Mouse (Mus musculus) kidney, embryonic 16.5 days (tissue): ENCODE data around the gene Abhd12. TPM values are rescaled to one million over a fixed set of nuclear protein-coding genes. Genes with fewer than 3 reads are reported as not detected.

Source experiments
- ATAC-seq: fragments of 200-750 bp; cut with Nextera tagmentation; 2 replicates; pipeline ENCODE4 v1.8.0; 2017; ENCODE audit warnings: moderate TSS enrichment; ENCODE audit not compliant: low FRiP score, low TSS enrichment
- H3K27ac ChIP-seq: fragments of 300-500 bp; sonication (generic); 2 replicates; pipeline ENCODE4 v1.5.1; 2014; ENCODE audit warnings: low read length
- H3K27me3 ChIP-seq: fragments of 300-500 bp; sonication (generic); 2 replicates; pipeline ENCODE4 v1.6.1; 2014; ENCODE audit warnings: low read length, control low read depth, mixed read lengths; ENCODE audit not compliant: insufficient read depth
- H3K36me3 ChIP-seq: fragments of 300-500 bp; sonication (generic); 2 replicates; pipeline ENCODE4 v1.6.1; 2014; ENCODE audit warnings: low read length, control low read depth, mixed read lengths; ENCODE audit not compliant: insufficient read depth
- H3K4me1 ChIP-seq: fragments of 300-500 bp; sonication (generic); 2 replicates; pipeline ENCODE4 v1.6.1; 2014; ENCODE audit warnings: low read length, control low read depth, mixed read lengths; ENCODE audit not compliant: insufficient read depth
- H3K4me2 ChIP-seq: fragments of 300-500 bp; sonication (generic); replicated peaks from 2 replicates; pipeline ENCODE4 v1.6.1; 2014; ENCODE audit warnings: low read depth, low read length
- H3K4me3 ChIP-seq: fragments of 300-500 bp; sonication (generic); 2 replicates; pipeline ENCODE4 v1.5.1; 2014; ENCODE audit warnings: mild to moderate bottlenecking, low read length
- H3K9ac ChIP-seq: fragments of 300-500 bp; sonication (generic); replicated peaks from 2 replicates; pipeline ENCODE4 v1.6.1; 2014; ENCODE audit warnings: low read length
- H3K9me3 ChIP-seq: fragments of 300-500 bp; sonication (generic); 2 replicates; pipeline ENCODE4 v1.6.1; 2016; ENCODE audit warnings: low read length, control low read depth
- WGBS: fragments of 180-500 bp; shearing (Covaris S2); extraction: QIAGEN DNeasy Blood & Tissue Kit; methylation state at CpG from one replicate; pipeline ENCODE4 v1.1.7; 2014; 5-methylcytosine and 5-hydroxymethylcytosine counted together
- polyA plus RNA-seq: library from polyadenylated mRNA; unstranded; fragments of >200 nt; fragmentation: Nextera tagmentation; extraction: Ambion mirVana; gene quantifications from 2 replicates; pipeline ENCODE4 v1.2.1, GENCODE M21; 2015

Abhd12 gene
- polyA plus RNA-seq, 1 experiment from 2014 or later = 74.1 TPM

GRCm38 (mm10) chr2:150826426-150826825 is 78.1 kb downstream of the Abhd12 start:
- H3K4me3 ChIP-seq = no peak overlapping the region
- no peak overlapping the region for H3K4me2 ChIP-seq
- H3K27ac ChIP-seq = no peak overlapping the region
- H3K36me3 ChIP-seq = peaks cover 72% of the 10 kb centered on the region
- no peak overlapping the region for H3K9ac ChIP-seq
- no peak for ATAC-seq
- H3K27me3 ChIP-seq = no peaks in the 10 kb centered on the region
- no peaks in the 10 kb centered on the region for H3K9me3 ChIP-seq
- 88% methylated on average over 3 of the region's 3 CpGs for WGBS
- no peaks in the 10 kb centered on the region for H3K4me1 ChIP-seq

DNA sequence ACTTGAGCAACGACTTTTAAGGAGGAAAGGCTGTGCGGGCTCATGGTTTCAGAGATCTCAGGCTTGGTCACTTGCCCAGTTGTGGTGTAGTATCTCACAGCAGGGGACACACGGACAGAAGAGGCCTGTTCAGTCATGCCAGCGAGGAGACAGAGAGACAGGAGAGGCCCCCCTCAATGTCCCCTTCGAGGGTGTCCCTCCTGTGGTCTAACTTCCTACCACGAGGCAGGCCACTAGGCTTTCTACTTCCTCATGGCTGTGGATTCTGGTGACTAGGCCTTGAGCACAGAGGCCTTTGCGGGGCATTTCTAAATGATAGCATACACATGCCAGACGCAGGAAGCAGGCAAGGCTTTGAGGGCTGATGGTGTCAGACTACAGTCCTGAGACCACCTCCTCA is 81.6 kb downstream of the Abhd12 start:
- Histone ChIP-seq H3K9ac (no peak overlapping the region), H3K4me2 (no peak overlapping the region), H3K9me3 (no peaks in the 10 kb centered on the region), H3K36me3 (peaks cover 68% of the 10 kb centered on the region), H3K27me3 (no peaks in the 10 kb centered on the region), H3K27ac (no peak overlapping the region), H3K4me1 (no peaks in the 10 kb centered on the region), H3K4me3 (no peak overlapping the region)
- ATAC-seq = no peak
- 88% methylated on average over 8 of the region's 8 CpGs for WGBS

DNA sequence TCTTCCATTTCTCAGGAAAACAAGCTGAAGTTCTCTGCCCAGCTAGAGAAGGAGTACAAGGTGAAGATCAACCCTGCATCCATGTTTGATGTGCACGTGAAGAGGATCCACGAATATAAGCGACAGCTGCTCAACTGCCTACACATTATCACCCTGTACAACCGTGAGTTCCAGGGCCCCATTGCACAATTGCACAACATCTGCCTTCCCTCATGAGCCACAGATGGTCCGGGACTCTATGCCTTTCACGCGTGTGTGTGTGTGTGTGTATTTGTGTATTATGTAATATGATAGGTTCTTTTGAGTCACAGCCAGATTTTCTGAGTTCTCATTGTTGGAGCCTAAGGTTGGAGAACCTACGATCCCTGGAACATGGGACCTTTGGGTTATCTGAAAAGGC is 83.8 kb downstream of the Abhd12 start:
- Histone ChIP-seq H3K27me3 (no peaks in the 10 kb centered on the region), H3K4me2 (no peak overlapping the region), H3K36me3 (peaks cover 77% of the 10 kb centered on the region), H3K9me3 (no peaks in the 10 kb centered on the region), H3K27ac (no peak overlapping the region), H3K4me3 (no peak overlapping the region), H3K9ac (no peak overlapping the region), H3K4me1 (no peaks in the 10 kb centered on the region)
- 93% methylated on average over 8 of the region's 8 CpGs for WGBS
- ATAC-seq = no peak

DNA sequence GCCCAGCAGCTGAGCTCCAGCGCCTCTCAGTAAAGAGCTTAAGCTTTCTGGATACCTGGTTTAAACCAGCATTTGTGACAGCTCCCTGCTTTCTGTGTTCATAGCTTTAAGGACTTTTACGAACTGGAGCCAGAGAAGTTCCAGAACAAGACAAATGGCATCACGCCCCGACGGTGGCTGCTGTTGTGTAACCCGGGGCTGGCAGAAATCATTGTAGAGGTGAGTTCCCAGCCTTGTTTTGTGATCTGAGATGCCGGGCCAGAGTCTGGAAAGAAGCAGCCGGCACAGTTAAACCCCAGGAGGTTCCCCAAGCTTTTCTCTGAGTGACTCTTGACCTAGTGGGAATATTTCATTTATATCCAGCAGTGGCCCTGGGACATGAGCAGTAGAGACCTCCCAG is 85.8 kb downstream of the Abhd12 start:
- Histone ChIP-seq H3K4me2 (no peak overlapping the region), H3K27ac (no peak overlapping the region), H3K4me1 (no peaks in the 10 kb centered on the region), H3K9me3 (no peaks in the 10 kb centered on the region), H3K36me3 (peaks cover 80% of the 10 kb centered on the region), H3K9ac (no peak overlapping the region), H3K27me3 (no peaks in the 10 kb centered on the region), H3K4me3 (no peak overlapping the region)
- WGBS = 80% methylated on average over 8 of the region's 8 CpGs
- ATAC-seq = no peak

DNA sequence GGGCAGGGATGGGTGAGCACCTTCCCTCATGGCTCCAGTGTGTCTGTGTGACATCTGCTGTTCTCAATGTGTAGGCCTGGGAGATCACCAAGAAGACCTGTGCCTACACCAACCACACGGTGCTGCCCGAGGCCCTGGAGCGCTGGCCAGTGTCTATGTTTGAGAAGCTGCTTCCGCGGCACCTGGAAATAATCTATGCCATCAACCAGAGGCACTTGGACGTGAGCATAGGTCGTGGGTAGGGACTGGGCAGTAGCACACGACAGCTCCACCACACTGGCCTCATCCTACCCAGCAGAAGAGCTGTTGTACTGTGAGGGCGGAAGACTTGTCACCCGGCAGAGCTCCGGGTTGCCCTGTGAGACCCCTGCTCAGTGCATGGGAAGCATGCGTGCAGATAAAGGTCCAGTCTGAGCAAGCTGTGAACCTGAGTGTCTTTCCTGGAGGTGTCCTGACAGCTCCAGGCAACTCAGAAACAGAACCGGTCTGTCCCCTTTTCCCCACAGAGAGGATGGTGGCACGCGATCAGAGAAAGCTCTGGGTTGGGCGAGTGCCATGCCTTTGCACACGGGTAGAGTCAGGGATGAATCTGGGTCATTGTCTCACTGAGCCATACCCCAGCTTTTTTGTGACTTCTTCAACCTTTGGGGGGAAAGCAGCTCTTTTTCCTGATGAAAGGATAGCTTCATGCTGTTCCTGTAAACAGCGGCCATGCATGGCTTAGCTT is 87.7 kb downstream of the Abhd12 start:
- 94% methylated on average over 18 of the region's 18 CpGs for WGBS
- Histone ChIP-seq H3K27me3 (no peaks in the 10 kb centered on the region), H3K4me1 (no peaks in the 10 kb centered on the region), H3K4me3 (no peak overlapping the region), H3K9me3 (no peaks in the 10 kb centered on the region), H3K27ac (no peak overlapping the region), H3K9ac (no peak overlapping the region), H3K36me3 (peaks cover 82% of the 10 kb centered on the region), H3K4me2 (no peak overlapping the region)
- ATAC-seq = no peak

GRCm38 (mm10) chr2:150812816-150813215 is 91.7 kb downstream of the Abhd12 start:
- Histone ChIP-seq H3K4me1 (no peaks in the 10 kb centered on the region), H3K36me3 (peaks cover 85% of the 10 kb centered on the region), H3K4me3 (no peak overlapping the region), H3K27me3 (no peaks in the 10 kb centered on the region), H3K27ac (no peak overlapping the region), H3K4me2 (no peak overlapping the region), H3K9ac (no peak overlapping the region), H3K9me3 (no peaks in the 10 kb centered on the region)
- 93% methylated on average over 6 of the region's 6 CpGs for WGBS
- ATAC-seq = no peak

- no peak overlapping the region for H3K4me3 ChIP-seq
- H3K27ac ChIP-seq = no peak overlapping the region
- no peak overlapping the region for H3K9ac ChIP-seq
- no peaks in the 10 kb centered on the region for H3K9me3 ChIP-seq
- no peaks in the 10 kb centered on the region for H3K4me1 ChIP-seq
- peaks cover 83% of the 10 kb centered on the region for H3K36me3 ChIP-seq
- H3K27me3 ChIP-seq = no peaks in the 10 kb centered on the region
- 78% methylated on average over 5 of the region's 5 CpGs for WGBS
- no peak for ATAC-seq
- no peak overlapping the region for H3K4me2 ChIP-seq
These were observed 93.9 kb downstream of the Abhd12 start for GRCm38 (mm10) chr2:150810603-150811002.

- Histone ChIP-seq H3K9ac (no peak overlapping the region), H3K4me1 (no peaks in the 10 kb centered on the region), H3K36me3 (peaks cover 73% of the 10 kb centered on the region), H3K27ac (no peak overlapping the region), H3K9me3 (no peaks in the 10 kb centered on the region), H3K4me3 (no peak overlapping the region), H3K27me3 (no peaks in the 10 kb centered on the region), H3K4me2 (no peak overlapping the region)
- no peak for ATAC-seq
- 92% methylated on average over 6 of the region's 6 CpGs for WGBS
These were observed 95.7 kb downstream of the Abhd12 start for GRCm38 (mm10) chr2:150808812-150809211.

- Histone ChIP-seq H3K9me3 (no peaks in the 10 kb centered on the region), H3K27me3 (no peaks in the 10 kb centered on the region), H3K4me3 (no peak overlapping the region), H3K4me2 (no peak overlapping the region), H3K4me1 (no peaks in the 10 kb centered on the region), H3K9ac (no peak overlapping the region), H3K27ac (no peak overlapping the region), H3K36me3 (peaks cover 70% of the 10 kb centered on the region)
- ATAC-seq = no peak
- WGBS = 84% methylated on average over 6 of the region's 6 CpGs
These were observed 96.2 kb downstream of the Abhd12 start for GRCm38 (mm10) chr2:150808381-150808780.

- no peak for ATAC-seq
- H3K36me3 ChIP-seq = peaks cover 37% of the 10 kb centered on the region
- H3K4me2 ChIP-seq = no peak overlapping the region
- H3K9ac ChIP-seq = no peak overlapping the region
- no peaks in the 10 kb centered on the region for H3K9me3 ChIP-seq
- no peak overlapping the region for H3K27ac ChIP-seq
- H3K27me3 ChIP-seq = no peaks in the 10 kb centered on the region
- no peak overlapping the region for H3K4me3 ChIP-seq
- WGBS = 91% methylated on average over 1 of the region's 1 CpGs
- H3K4me1 ChIP-seq = no peaks in the 10 kb centered on the region
These were observed 101.5 kb downstream of the Abhd12 start for GRCm38 (mm10) chr2:150803035-150803434.
